Mouse (Mus musculus) T-cell, adult 2 months (primary cell): Measurements from ENCODE around the gene Etl4.
A peak's percentile ranks its signal among the peaks of the same experiment; 100 is the strongest.

Experiments used
- DNase-seq: peaks from one replicate; pipeline ENCODE4 v3.0.0; 2022; ENCODE audit warnings: low spot score

The Etl4 gene

DNA sequence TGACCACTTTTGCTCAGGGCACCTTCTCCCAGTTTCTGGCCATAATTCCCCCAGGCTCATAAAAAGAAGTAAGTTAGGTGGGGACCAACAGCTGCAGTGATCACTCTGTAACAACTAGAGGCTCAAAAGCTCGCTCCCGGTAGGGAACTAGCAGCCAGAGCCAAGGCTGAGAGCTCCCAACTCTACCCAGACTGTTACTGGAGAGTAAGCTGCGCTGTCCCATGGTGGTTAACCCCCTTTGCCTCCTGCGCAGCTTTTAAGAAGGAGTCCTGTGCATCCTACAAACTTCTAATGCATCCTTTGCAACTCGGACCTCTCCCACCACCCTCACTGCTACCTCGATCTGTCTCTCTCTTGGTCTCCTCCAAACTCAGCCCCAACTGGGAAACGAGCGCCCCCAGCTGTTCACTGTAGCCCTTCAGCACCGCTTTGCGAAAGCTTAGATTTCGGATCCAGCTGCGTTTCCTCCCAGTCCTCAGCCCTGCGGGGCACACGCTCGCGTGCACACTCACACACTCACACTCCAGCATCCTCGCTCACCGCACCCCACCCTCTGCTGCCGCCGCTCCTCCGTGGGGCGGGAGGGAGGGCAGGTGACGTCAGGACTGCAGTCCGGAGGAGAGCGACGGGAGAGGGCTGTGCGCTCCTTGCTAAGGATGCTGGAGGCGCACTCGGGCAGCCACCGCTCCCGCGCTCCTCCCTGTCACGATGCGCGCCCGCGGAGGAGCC is at the start of gene Etl4:
Etl4 (plus strand) TSS at position 610 of the 729 bp plus-strand sequence.
- no peak for DNase-seq

DNA sequence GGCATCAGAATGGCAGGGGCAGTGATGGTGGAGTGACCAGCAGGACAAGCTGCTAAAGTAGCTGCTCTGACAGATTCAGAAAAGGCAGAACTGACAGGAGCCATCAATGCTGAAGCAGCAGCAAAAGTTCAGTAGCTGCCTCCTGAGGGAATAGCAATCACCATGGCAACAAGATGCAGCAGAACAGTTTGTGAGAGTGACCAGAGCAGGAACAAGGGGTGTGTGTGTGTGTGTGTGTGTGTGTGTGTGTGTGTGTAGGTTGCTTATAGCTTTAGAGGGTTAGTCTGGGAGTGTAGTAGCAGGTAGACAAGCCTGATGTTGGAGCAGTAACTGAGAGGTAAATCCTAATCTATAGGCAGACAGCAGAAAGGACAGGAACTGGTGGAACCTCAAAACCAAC is 40.4 kb upstream of the Etl4 start:
- DNase-seq = no peak

DNA sequence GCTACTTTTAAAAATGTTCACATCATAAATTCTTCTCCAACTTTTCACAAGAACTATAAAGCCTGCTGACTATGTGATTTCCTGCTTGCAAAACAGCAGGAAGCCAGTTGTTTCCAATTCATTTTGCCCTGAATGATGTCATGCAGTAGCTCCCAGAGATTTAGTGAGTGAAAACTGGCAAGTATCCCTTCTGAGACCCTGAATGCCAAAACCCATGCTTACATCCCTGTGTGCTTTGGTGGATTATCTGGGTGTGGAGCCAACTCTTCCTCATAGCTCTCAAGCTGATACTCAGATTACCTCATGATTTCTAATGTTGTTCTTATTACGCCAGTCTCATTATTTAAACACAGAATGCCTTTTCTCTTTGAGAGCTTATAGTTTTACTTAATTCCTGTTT is 37.7 kb upstream of the Etl4 start:
- no peak for DNase-seq

DNA sequence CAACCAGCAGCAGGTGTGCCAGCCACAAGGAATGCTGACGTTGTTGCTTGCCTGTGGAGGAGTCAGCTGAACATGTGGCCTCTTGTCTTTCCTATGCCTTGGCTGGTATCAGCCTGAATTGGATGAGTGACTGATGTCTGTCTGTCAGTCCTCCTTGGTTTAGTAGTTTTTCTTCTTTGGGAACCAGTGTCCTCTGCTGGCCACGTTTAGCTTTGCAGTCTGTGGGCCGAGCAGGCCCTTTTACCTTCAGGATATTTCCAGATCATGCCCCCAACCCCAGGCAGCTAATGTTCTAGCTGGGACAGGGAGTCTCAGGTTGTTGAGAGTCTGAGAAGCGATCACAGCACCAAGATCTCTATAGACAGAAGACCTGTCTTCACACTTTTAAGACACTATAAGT is 18.7 kb upstream of the Etl4 start:
- no peak for DNase-seq

DNA sequence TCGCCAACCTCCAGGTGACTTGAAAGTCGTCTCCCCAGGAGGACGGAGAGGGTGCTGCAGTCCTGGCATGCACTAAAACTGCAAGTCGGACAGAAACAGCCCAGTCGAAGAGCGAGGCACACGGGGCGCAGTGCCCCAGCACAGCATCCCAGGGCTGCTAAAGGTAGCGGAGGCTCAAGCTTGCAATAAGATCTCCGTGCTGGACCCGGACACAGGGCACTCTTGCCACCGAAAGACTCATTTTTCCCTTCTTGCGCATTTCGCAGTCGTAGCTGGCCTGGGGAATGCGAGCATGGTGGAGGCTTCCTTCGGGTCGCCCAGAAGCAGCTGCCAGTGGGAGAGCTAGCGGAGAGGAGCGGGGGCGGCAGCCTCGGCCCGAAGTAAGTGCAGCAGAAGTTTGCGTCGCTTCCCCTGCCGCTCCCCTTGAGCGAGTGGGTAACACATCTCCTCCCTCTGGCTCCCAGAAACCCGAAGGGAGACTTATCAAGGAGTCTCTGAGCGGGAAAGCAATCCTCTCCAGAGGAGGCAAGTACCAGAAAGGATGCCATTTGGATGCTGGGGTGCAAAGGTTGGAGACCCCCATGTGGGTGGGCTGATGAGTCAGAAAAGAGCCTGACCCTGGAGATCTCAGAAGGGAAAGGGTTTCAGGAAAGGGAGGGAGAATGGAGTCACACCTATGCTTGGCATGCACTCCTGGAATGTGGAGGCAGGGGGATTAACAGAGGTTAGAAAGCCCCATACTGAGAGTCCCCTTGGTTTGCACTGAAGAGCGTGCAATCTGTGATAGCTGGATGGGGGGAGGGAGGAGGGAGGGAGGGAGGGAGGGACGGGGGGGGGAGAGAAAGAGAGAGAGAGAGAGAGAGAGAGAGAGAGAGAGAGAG is 560 bp downstream of the Etl4 start:
- no peak for DNase-seq

DNA sequence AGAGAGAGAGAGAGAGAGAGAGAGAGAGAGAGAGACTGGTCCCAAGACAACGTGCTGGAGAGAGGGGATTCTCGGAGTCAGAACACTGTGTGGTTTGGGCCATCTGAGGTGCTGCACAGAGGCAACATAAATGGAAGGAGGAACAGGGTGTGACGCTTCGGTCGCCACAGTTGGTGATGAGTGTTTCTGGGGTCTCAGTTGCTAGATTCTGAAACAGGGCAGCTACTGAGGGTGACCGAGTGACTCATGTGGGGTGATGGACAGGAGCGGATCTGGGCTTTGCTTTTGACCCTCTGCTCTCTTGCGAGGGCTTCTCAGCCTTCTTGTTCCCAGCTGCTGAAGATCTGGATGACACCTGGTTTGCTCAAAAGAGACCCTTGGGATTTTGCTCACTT is 1.2 kb downstream of the Etl4 start:
- DNase-seq = no peak

DNA sequence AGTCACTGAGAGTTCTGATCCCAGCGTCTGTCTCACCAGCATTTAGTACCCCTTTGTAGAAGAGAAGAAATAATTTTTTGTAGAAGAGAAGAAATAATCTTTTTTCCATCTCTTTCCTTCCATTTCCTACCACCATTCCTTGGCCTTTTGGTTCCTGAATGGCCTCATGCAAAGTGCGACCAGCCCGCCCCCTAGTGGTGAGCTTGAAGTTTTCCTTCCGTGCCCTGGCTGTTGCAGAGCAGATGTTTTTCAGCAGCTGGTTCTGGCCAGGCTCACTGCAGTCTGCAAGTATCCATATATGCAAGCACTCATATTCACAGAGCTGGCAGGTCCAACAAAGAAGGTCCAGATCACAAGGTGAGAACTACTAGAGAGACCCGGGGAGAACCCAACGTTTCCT is 9.6 kb downstream of the Etl4 start:
- peak; percentile 11 for DNase-seq

DNA sequence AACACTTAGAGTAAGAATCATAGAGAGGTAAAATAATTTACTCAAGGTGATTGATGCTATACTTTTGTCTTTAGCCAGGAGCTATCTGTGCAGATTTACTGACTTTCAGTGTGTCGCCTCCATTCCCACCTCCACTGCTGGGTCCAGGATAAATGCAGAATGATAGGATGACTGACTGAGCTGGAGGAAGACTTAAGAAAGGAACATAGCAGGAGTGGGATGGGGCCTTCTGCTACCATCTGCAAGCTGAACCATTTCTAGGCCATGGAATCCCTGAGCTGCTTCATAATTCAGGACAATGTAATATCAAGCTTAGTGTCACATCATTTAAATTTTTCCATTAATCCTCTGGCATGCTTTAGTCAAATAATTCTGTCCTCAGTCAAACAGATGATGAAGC is 20.4 kb downstream of the Etl4 start:
- no peak for DNase-seq

DNA sequence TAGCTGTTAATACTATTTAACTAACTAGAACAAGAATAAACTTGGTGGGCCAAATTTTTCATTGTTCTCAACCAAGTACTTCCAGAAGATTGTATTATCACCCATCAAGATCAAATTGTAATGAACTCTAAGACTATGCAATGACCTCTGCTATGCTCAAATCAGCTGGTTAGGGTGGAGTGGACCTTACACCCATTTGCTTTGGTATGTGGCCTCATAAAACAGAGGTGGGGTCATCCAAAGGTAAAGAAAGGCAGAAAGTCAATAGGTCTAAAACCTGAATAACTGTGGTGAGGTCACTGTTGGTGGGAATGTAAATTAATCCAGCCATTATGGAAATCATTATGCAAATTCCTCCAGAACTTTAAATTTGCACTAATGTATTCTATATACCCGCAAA is 24.3 kb downstream of the Etl4 start:
- no peak for DNase-seq

DNA sequence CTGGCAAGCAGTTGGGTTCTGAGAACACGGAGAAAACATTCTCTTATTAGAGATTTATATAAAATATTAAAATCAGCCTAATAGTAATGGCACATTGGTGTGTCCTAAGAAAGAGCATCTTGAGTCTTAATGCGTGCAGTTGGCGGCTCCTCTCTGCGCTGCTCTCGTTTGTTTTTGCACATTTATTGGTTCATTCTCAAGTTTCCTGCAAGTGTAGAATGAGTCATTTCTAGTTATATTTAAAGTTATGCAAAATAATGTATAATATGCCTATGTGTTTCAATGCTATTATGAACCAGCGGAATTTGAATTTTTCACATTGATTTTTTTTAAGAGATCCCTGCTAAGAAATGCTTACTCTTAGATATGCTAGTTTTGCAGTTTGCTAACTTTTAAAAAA is 35.6 kb downstream of the Etl4 start:
- DNase-seq = no peak

DNA sequence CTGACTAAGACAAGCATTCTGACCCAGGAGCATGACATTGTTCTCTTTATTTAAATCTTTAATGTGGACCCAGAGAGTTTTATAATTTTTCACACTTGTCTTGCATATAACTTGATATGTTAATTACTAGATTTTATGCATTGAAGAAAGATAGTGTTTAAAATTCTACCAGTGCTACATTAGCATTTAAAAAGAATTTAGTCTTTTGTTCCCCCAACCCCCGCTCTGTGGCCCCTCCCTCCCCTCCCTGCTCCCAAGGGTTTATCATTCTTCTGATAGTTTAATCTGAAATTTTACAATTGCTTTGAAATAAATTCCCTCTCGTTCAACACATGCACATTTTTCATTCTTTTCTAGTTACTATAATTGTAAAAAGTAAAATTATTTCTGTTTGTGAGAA is 43.4 kb downstream of the Etl4 start:
- DNase-seq = no peak

DNA sequence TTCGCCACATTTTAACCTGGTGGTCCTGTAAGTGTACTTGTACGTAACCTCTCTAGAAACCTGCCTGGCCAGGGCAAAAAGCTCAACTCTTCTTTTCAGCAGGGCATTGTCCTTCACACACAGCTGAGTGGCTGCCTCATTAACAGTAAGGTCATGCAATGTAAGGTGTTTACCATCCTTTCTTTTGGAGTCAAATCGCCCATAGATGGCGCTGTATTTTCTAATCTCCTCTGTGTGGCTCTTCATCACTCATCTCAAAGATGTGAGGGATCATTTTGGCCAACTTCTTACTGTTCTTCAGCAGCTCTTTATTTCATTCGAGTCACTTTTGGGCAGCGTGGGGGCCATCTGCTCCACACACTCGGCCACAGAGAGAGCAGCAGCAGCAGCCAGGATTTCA is 56.9 kb downstream of the Etl4 start:
- DNase-seq = no peak

DNA sequence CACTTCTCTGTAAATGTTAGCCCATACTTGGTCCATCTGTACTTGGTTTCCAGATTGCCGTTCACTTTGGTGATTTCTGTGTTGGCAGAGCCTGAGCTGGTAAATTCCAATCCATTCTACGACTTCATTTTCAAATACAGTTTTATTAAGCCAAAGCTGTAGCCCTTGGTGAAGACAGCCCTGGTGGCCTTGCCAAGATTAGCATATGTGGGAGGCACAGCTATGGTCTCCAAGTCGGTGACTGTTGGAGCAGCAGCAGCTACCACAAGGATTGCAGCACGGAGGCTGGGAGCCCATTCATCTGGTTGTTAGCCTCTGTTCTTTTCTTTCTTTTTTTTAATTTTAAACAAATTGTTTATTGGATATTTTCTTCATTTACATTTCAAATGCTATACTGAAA is 128.1 kb downstream of the Etl4 start:
- no peak for DNase-seq

DNA sequence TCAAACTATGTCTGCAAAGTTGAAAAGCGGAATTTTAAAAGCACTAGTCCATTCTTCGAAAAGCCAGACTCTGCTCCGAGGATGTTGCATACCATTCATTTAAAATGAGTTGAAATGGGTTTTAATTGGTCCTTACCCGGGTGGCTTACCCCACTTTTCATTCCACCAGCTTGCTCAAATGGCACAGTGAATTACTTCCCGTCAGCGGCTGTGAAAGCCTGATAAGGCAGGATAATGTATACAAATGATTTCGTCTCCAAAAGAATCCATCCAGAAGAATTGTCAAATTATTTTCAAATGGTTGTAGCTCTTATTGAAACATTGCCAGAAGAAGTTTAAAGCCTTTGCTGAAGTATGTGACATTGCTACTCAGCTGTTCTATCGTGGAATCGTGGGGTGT is 162.8 kb downstream of the Etl4 start:
- no peak for DNase-seq

DNA sequence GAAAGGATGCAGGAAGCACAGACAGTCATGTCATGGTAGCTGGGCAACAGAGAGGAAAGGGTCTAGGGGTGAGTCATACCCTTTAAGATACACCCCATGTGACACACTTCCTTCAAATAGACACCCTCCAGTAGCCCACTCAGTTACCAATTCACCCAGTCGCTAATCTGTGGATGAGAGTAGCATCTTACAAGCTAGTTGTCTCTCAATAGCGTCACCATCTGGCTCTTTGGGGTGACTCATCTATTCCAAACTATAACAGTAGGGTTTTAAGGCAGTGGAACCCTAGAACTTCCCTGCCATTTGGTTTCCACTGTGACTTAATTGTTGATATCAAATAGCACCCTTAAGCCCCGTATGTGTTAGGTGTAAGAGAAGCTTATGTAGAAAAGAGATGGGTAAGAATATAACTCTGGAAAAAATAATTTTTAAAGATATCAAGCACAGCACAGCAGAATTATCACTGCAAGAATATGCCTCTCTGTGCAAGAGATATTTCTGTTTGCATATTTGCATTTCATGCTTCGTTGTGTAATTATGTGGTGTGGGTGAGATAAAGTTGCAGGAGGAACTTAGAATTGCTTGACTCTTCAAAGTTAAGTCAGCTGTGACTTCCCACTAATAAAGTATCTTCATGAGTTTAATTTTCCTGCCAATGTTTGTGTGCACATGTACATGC is 166.7 kb downstream of the Etl4 start:
- no peak for DNase-seq

DNA sequence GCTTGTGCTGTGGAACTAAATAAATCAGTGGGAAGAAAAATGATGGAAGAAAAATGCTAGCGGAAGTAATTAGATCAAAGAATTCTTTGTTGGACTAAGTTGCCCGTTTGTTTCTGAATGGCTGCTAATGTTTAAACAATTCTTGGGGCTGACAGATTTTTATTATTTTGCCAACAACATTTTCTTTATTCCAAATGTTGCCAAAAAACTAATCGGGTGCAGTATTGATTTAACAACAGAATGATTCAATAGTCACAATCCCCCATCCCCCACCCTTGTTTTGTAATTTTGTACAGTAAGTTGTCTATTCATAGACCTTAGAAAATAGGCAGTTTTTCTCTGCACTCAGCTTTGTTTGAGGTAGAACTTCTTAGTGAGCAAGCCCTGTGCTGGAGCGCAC is 175.2 kb downstream of the Etl4 start:
- no peak for DNase-seq

DNA sequence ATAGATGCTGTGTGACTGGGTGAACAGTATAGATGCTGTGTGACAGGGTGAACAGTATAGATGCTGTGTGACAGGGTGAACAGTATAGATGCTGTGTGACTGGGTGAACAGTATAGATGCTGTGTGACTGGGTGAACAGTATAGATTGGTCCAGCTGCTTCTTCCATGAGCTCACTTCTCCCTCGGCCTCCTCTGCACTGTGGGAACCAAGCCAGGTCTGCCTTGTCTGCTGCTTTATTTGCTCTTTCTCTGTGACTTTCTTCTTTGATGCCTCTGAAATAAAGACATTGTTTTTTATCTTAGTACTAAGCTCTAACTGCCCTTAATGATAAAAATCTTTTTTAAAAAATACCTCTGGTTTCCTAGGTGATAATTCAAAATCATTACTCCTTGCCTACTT is 195.9 kb downstream of the Etl4 start:
- DNase-seq = no peak

DNA sequence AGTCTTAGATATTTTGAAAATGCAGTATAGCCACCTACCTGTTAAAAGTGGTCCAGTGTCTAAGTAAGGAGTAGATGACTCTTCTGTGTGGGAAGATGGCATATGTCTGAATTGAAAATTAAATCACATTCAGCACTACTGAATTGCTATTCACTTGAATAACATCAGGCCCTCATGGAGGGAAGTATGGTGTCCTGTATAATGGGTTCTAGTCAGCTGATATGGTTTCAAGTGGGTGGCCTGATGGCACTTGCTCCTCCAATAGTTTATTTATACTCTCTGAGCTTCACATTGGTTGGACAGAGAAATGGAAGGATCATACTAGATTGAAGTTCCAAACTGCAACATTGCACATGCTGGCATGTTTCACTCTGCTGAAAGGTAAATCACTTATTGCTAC is 202.1 kb downstream of the Etl4 start:
- no peak for DNase-seq

DNA sequence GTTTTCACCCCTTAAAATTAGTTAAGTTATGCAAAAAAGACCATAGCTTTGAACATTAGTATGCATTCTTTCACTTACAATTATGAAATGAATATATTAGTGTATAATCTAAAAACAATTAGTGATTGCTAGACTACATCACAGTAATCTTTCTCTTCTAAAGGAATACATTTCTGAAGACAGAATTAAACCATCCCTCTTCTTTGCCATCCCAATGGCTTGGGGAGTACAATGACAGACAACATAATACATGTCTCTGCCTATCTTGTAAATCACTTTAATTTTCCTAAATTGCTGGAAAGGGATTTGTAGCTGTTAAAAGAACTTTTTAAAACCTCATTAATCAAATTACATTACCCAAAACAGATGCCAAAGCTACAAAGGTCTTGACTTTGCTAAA is 216.3 kb downstream of the Etl4 start:
- DNase-seq = no peak

DNA sequence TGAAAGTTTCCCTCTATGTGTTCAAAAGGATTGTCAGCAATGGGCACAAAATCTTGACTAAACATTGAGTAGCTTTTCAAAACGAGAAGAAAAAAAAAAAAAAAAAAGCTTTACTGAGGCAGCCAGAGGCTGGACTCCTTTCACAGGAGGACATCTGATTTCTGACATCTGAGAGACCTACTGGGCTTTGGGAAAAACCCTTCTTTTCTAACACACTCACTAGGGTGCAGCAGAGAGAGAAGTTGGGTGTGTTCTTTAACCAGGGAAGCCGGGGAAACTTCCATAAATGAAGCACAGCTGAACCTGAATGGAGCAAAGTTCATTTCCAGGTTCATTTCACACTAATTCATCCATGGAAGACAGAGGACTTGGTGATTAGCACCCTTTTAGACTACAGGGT is 222.2 kb downstream of the Etl4 start:
- no peak for DNase-seq

DNA sequence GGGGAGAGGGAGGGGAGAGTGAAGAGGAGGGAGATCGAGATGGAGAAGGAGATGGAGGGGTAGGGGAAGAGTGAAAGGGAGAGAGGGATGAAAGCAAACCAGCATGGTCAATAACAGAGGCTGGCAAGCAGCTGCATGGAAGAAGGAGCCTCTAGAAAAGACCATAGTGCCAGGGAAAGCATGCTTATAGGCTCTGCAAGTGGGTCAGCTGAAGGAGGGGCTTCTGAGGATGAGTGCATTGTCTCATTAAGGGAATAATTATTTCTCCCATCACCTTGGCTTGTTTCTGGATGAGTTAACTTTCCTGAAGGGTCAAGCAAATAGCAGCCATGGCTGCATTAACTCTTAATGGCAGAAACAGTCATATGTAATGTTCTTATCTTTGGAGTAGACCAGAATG is 228.8 kb downstream of the Etl4 start:
- DNase-seq = no peak

DNA sequence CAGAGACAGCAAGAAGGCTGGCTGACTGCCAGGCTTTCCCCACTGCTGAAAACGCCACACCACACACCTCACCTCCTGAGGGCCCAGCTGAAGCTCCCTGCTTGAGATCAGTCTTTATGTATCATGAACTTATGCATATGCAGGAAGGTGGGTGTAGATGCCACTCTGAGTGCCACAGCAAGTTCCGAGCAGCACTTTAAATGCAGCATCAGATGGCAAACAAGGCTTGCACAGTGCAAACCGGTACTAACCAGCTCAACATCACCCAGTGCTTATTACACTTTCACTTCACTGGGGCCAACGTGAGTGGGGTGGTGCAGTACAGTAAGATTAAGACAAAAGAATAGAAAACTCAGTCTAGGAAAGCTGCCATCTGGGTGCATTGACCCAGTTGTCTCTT is 235.8 kb downstream of the Etl4 start:
- no peak for DNase-seq

DNA sequence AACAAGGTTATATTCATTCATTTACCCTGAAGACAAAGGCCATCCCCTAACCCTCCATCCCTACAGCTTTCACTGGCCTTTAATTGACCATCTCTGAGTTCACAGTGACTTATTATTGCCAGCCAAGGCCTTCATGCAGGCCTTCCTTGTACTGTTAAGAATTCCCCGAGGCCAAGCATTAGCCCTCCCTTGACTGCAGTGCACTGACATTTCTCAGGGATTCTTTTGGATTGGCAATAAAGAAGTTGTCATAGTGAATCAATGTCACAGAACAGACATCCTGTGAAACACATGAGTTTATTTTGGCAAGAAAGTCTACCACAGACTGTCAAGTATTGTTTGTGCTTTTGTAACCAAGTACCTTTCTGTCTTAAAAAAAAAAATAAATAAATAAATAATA is 257.5 kb downstream of the Etl4 start:
- no peak for DNase-seq
